Mouse (Mus musculus) midbrain, embryonic 12.5 days (tissue): Measurements from ENCODE around the gene Pik3ap1. TPM values are rescaled to one million over a fixed set of nuclear protein-coding genes. Genes with fewer than 3 reads are reported as not detected.

Source experiments
- ATAC-seq: fragments of 200-750 bp; cut with Nextera tagmentation; 2 replicates; pipeline ENCODE4 v1.8.0; 2017; ENCODE audit warnings: low read depth, moderate TSS enrichment, moderate library complexity; ENCODE audit not compliant: low FRiP score
- H3K27ac ChIP-seq: fragments of 300-500 bp; sonication (generic); replicated peaks from 2 replicates; pipeline ENCODE4 v1.5.1; 2016; ENCODE audit warnings: mild to moderate bottlenecking
- H3K27me3 ChIP-seq: fragments of 300-500 bp; sonication (generic); 2 replicates; pipeline ENCODE4 v1.6.1; 2016; ENCODE audit warnings: mild to moderate bottlenecking
- H3K36me3 ChIP-seq: fragments of 300-500 bp; sonication (generic); 2 replicates; pipeline ENCODE4 v1.6.1; 2016
- H3K4me1 ChIP-seq: fragments of 300-500 bp; sonication (generic); 2 replicates; pipeline ENCODE4 v1.6.1; 2016
- H3K4me2 ChIP-seq: fragments of 300-500 bp; sonication (generic); replicated peaks from 2 replicates; pipeline ENCODE4 v1.6.1; 2016; ENCODE audit warnings: mild to moderate bottlenecking, moderate library complexity
- H3K4me3 ChIP-seq: fragments of 300-500 bp; sonication (generic); 2 replicates; pipeline ENCODE4 v1.5.1; 2016; ENCODE audit warnings: mild to moderate bottlenecking
- H3K9ac ChIP-seq: fragments of 300-500 bp; sonication (generic); replicated peaks from 2 replicates; pipeline ENCODE4 v1.6.1; 2016; ENCODE audit warnings: mild to moderate bottlenecking, moderate library complexity
- H3K9me3 ChIP-seq: fragments of 300-500 bp; sonication (generic); 2 replicates; pipeline ENCODE4 v1.6.1; 2016; ENCODE audit warnings: mild to moderate bottlenecking
- WGBS: fragments of 180-500 bp; shearing (Covaris S2); methylation state at CpG from one replicate; pipeline ENCODE4 v1.1.7; 2016; 5-methylcytosine and 5-hydroxymethylcytosine counted together
- polyA plus RNA-seq: library from polyadenylated mRNA; unstranded; fragments of >200 nt; fragmentation: Nextera tagmentation; extraction: Ambion mirVana; gene quantifications from 2 replicates; pipeline ENCODE4 v1.2.1, GENCODE M21; 2016

Gene Pik3ap1
- polyA plus RNA-seq, 1 experiment from 2014 or later, result 5.6 TPM

DNA sequence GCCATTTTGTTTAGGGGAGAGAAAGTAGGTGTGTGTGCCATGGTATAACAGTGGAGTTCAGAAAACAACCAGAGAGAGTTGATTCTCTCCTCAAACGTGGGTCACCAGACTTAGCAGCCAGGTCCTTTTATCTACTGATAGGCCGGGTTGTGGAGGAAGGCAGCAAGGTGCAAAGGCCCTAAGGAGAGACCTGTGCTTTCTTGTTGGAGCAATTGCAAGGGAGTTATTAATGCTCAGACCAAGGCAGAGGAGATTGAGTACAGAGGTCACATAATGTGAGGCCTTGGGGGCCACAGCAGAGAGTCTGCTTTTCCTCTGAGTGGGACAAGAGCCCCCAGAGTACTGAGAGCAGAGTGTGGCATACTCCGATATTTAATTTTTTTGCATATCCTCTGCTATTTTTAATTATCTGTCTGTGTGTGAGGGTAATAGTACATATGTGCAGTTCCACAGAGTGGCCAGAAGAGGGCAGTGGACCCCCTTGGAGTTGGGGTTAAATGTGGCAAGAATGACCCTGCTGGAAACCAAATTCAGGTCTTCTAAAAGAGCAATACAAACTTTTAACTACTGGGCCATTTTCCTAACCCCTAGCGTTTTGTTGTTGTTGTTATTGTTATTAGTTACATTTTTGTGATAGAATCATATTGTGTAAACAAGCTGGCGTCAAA lies 93.8 kb downstream of the Pik3ap1 start:
- H3K27ac ChIP-seq, result no peak overlapping the region
- H3K9me3 ChIP-seq, result no peaks in the 10 kb centered on the region
- no peak overlapping the region for H3K9ac ChIP-seq
- WGBS, result 60% methylated on average over 5 of the region's 5 CpGs
- no peak overlapping the region for H3K4me3 ChIP-seq
- H3K4me2 ChIP-seq, result no peak overlapping the region
- no peaks in the 10 kb centered on the region for H3K36me3 ChIP-seq
- ATAC-seq, result no peak
- peaks cover 5% of the 10 kb centered on the region; the same call in 1 of the 2 replicates for H3K27me3 ChIP-seq
- H3K4me1 ChIP-seq, result no peaks in the 10 kb centered on the region

DNA sequence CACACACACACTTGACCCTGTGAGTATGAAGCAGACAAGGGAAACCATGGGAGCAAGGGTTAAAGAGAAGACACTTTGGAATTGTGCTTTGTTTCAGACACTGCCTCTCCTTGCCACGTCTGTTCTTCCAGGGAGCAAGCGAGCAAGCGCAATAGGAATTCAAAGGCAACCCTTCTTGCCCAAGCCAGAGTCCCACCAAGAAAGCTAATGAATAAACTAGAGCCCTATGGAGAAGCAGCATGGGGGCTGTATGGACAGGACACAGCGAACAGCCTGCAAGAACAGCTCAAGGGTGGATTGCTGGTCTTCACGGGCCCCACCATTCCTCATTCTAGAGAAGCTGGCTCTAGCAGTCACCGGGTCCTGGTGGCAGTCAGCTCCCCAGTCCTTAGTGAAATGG lies 96.3 kb downstream of the Pik3ap1 start:
- WGBS, result 66% methylated on average over 6 of the region's 6 CpGs
- ATAC-seq, result no peak
- no peaks in the 10 kb centered on the region for H3K9me3 ChIP-seq

DNA sequence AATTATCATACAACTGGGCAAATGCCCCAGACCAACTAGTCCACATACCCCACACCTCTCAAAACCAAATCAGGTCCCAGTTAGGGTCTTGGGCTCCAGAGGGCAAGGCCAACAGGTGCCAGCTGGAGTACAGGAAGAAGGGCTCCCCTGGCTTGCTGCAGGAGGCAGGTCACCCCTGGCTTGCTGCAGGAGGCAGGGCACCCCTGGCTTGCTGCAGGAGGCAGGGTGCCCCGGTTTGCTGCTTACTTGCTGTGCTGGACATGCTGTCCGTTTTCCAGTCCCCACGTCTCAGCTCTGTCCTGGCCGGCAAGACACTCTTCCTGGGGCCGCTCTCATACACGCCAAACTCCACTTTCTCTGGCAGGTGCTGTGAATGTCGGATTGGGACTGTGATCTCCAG lies 97.7 kb downstream of the Pik3ap1 start:
- no peak for ATAC-seq

More for the DNA sequence above, 96.3 kb downstream of the Pik3ap1 start:
- Histone ChIP-seq H3K27me3 (peaks cover 5% of the 10 kb centered on the region; the same call in 1 of the 2 replicates), H3K4me2 (no peak overlapping the region), H3K9ac (no peak overlapping the region), H3K36me3 (no peaks in the 10 kb centered on the region), H3K27ac (no peak overlapping the region), H3K4me3 (no peak overlapping the region), H3K4me1 (peaks cover 5% of the 10 kb centered on the region)

DNA sequence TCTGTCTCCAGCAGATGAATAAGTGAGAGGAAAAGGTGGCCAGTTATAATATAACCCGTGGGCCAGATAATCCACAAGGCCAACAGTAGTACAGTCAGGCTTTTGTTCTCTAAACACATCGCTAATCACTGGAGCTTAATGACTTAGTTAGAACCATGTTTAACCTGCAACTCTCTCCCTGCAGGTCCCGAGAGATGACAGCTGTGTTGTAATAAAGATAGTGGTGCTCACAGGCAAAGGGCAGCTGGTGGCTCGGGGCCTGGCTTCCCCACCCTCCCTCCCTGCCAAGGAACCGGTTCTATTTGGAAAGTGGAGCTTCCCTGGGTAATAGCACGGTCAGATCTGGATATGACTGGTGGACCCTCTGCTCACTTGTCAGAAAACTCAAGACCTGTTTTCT lies 100.4 kb downstream of the Pik3ap1 start:
- no peaks in the 10 kb centered on the region for H3K36me3 ChIP-seq
- peaks cover 8% of the 10 kb centered on the region; the same call in 1 of the 2 replicates for H3K27me3 ChIP-seq
- ATAC-seq, result no peak
- no peak overlapping the region for H3K4me3 ChIP-seq
- H3K4me2 ChIP-seq, result no peak overlapping the region
- H3K27ac ChIP-seq, result no peak overlapping the region
- no peaks in the 10 kb centered on the region for H3K9me3 ChIP-seq
- peaks cover 5% of the 10 kb centered on the region for H3K4me1 ChIP-seq
- H3K9ac ChIP-seq, result no peak overlapping the region
- WGBS, result 61% methylated on average over 6 of the region's 6 CpGs

More for the DNA sequence above, 97.7 kb downstream of the Pik3ap1 start:
- H3K4me1 ChIP-seq, result peaks cover 5% of the 10 kb centered on the region
- no peak overlapping the region for H3K4me3 ChIP-seq
- peaks cover 7% of the 10 kb centered on the region; the same call in 1 of the 2 replicates for H3K27me3 ChIP-seq
- no peak overlapping the region for H3K9ac ChIP-seq
- no peaks in the 10 kb centered on the region for H3K9me3 ChIP-seq
- no peaks in the 10 kb centered on the region for H3K36me3 ChIP-seq
- H3K4me2 ChIP-seq, result no peak overlapping the region
- H3K27ac ChIP-seq, result no peak overlapping the region
- WGBS, result 88% methylated on average over 7 of the region's 7 CpGs

DNA sequence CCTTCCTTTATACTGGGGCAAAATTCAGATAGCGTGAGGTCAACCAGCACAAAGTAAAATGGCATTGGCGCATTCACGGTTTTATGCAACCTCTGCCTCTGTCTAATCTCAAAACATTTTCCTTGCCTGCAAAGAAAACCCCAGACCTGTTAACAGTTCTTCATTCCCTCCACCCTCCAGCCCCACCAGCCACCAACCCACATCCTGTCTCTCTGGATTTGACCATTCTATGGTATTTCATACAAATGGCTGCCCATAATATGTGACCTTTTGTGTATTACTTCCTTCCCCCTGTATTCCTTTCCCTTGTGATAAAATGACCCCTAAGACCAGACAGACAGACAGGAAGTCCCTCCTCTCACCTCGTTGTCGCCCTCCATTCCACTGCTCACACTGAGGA lies 102.2 kb downstream of the Pik3ap1 start:
- WGBS, result 82% methylated on average over 5 of the region's 5 CpGs
- no peak overlapping the region for H3K27ac ChIP-seq

DNA sequence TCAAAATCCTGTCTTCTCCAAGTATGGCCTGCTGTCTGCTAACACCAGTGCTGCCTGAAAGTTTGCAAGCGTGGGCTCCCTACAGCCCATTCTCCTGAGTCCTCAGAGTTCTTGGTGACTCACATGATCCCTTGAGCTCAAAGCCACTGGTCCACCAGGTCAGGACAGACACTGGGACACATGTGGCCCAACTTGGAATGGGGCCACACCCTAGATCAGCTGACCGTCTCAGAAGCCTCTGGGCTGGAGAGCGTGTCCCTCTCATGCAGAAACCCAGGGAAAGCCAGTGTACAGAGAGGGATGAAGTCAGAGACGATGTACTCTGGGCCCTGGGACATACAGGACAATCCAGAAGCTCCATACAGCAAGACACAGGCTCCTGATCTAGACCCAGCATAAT lies 102.7 kb downstream of the Pik3ap1 start:
- Histone ChIP-seq H3K9me3 (no peaks in the 10 kb centered on the region), H3K4me1 (peaks cover 5% of the 10 kb centered on the region), H3K4me2 (no peak overlapping the region), H3K9ac (no peak overlapping the region), H3K27me3 (peaks cover 12% of the 10 kb centered on the region; the same call in 1 of the 2 replicates), H3K36me3 (no peaks in the 10 kb centered on the region), H3K27ac (no peak overlapping the region), H3K4me3 (no peak overlapping the region)
- WGBS, result 89% methylated on average over 4 of the region's 4 CpGs
- no peak for ATAC-seq

More for the DNA sequence above, 102.2 kb downstream of the Pik3ap1 start:
- Histone ChIP-seq H3K36me3 (no peaks in the 10 kb centered on the region), H3K4me1 (peaks cover 5% of the 10 kb centered on the region), H3K4me2 (no peak overlapping the region), H3K9ac (no peak overlapping the region), H3K27me3 (peaks cover 16% of the 10 kb centered on the region; the same call in 1 of the 2 replicates), H3K9me3 (no peaks in the 10 kb centered on the region), H3K4me3 (no peak overlapping the region)
- ATAC-seq, result no peak

DNA sequence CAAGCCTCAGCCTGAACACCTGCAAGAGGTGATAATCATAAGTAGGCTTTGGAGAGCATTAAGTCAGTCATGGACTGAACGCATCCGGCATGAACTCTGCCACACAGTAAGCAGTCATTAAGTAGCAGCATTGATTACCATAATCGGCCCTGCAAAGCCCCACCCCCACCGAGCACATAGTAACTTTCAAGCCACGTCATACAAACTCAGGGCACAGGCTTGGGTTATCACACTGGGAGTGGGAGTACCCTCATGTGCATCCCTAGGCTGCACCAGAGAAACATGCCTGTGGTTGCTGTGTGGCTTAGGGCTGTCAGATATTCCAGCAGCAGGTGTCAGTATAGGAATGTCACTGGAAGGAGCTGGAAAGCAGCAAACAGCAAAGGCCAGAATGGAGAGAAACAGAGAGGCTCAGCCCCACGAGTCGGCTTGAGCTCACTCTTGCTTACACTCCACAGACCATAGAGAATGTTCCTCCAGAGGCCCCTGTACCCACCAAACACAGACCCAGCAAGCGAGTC lies 105.1 kb downstream of the Pik3ap1 start:
- no peaks in the 10 kb centered on the region for H3K36me3 ChIP-seq
- H3K4me1 ChIP-seq, result peaks cover 3% of the 10 kb centered on the region; the same call in 1 of the 2 replicates
- peaks cover 11% of the 10 kb centered on the region; the same call in 1 of the 2 replicates for H3K27me3 ChIP-seq
- no peak overlapping the region for H3K9ac ChIP-seq
- 64% methylated on average over 8 of the region's 8 CpGs for WGBS
- ATAC-seq, result no peak
- H3K4me2 ChIP-seq, result no peak overlapping the region
- no peak overlapping the region for H3K27ac ChIP-seq
- H3K4me3 ChIP-seq, result no peak overlapping the region
- H3K9me3 ChIP-seq, result no peaks in the 10 kb centered on the region

DNA sequence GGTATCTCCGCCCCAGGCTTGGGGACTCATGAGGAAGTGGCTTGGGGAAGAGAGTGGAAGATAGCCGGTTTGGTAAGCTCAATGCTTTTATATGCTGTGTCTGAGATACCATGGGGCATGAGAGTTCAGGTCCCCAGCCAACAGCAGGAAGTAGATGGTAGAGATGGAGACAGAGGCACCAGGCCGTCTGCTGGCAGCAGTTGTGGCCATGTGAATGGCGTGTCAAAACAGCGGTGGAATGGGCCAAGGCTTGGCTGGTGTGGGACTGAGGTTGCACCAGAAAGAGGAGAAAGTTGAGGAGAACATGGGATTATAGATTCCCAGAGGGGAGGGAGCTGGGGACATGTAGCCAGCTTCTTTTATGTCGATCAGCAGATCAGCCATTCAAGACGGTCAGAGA lies 106.3 kb downstream of the Pik3ap1 start:
- ATAC-seq, result no peak
- 85% methylated on average over 7 of the region's 7 CpGs for WGBS
- H3K4me1 ChIP-seq, result no peaks in the 10 kb centered on the region

DNA sequence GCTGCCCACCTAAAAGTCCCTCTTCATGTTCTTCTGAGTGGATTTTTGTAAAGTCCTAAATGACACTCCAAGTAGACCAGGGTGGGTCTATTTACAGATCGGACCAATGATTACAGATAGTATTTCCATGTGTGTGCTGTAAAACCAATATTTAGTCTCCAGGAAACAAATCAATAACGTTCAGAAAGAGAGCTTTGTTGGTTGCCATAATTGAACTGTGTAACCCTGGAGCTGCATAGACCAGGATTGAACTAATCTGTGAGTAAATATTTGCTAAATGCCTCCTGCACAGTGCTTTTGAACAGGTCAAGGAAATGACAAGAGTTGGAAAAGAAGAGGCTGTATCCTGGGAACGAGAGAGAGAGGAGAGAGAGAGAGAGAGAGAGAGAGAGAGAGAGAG lies 109.3 kb downstream of the Pik3ap1 start:
- WGBS, result 59% methylated on average over 3 of the region's 3 CpGs
- H3K9me3 ChIP-seq, result no peaks in the 10 kb centered on the region

More for the DNA sequence above, 106.3 kb downstream of the Pik3ap1 start:
- no peak overlapping the region for H3K9ac ChIP-seq
- H3K9me3 ChIP-seq, result no peaks in the 10 kb centered on the region
- peaks cover 11% of the 10 kb centered on the region; the same call in 1 of the 2 replicates for H3K27me3 ChIP-seq
- no peak overlapping the region for H3K27ac ChIP-seq
- H3K4me2 ChIP-seq, result no peak overlapping the region
- H3K4me3 ChIP-seq, result no peak overlapping the region
- no peaks in the 10 kb centered on the region for H3K36me3 ChIP-seq

DNA sequence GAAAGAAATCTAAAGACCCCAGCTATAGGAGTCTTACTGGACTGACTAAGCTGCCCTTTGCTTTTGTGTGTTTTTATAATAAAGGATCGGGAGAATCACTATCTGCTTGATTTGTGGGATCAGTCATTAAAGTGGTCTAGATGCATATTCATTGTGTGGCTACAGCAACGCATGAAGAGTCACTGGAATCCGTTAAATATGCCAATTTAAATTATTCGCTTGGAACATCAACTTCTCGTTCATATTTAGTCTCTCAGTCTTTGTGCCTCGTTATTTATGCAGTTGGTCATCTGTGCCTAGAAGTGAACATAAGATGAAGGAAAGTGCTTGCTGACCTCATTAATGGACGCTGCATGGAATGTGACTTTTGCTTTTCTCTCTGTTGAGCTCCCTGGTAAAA lies 114.0 kb downstream of the Pik3ap1 start:
- 70% methylated on average over 7 of the region's 7 CpGs for WGBS
- Histone ChIP-seq H3K27me3 (no peaks in the 10 kb centered on the region; the same call in 1 of the 2 replicates), H3K9ac (no peak overlapping the region), H3K4me1 (no peaks in the 10 kb centered on the region), H3K36me3 (no peaks in the 10 kb centered on the region), H3K4me2 (no peak overlapping the region), H3K9me3 (no peaks in the 10 kb centered on the region), H3K27ac (no peak overlapping the region), H3K4me3 (no peak overlapping the region)
- ATAC-seq, result no peak

More for the DNA sequence above, 109.3 kb downstream of the Pik3ap1 start:
- Histone ChIP-seq H3K9ac (no peak overlapping the region), H3K4me2 (no peak overlapping the region), H3K4me3 (no peak overlapping the region), H3K27ac (no peak overlapping the region), H3K4me1 (no peaks in the 10 kb centered on the region), H3K36me3 (no peaks in the 10 kb centered on the region), H3K27me3 (peaks cover 8% of the 10 kb centered on the region; the same call in 1 of the 2 replicates)
- ATAC-seq, result no peak

DNA sequence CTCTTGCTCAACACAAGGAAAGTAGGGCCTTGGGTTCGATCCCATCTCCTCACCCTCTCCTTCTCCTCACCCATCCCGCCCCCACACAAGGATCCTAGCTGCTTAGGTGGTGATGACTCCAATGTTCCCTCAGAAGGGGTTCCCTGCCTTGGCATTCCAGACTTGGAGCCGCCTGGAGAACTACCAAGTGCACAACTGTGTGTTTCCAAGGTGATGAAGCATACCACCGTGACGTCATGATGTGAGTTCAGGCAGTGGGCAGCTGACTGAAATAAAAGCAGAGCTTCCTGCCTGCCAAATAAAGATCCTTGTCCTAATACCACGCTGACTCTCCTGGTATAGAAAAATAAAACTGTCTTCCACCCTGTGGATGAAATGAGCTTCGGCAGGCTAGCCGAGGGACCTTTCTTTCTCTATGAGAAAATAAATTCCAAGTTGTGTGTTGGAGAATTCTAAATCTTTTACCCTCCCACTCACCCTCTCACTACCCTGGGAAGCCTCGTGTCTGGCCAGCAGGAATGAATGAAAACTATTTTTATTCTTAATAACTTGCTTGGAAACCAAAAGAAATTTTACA lies 114.7 kb downstream of the Pik3ap1 start:
- WGBS, result 61% methylated on average over 9 of the region's 9 CpGs
- Histone ChIP-seq H3K4me3 (no peak overlapping the region), H3K4me1 (no peaks in the 10 kb centered on the region), H3K4me2 (no peak overlapping the region), H3K36me3 (no peaks in the 10 kb centered on the region), H3K9me3 (no peaks in the 10 kb centered on the region), H3K27ac (no peak overlapping the region), H3K27me3 (no peaks in the 10 kb centered on the region; the same call in 1 of the 2 replicates), H3K9ac (no peak overlapping the region)
- no peak for ATAC-seq

DNA sequence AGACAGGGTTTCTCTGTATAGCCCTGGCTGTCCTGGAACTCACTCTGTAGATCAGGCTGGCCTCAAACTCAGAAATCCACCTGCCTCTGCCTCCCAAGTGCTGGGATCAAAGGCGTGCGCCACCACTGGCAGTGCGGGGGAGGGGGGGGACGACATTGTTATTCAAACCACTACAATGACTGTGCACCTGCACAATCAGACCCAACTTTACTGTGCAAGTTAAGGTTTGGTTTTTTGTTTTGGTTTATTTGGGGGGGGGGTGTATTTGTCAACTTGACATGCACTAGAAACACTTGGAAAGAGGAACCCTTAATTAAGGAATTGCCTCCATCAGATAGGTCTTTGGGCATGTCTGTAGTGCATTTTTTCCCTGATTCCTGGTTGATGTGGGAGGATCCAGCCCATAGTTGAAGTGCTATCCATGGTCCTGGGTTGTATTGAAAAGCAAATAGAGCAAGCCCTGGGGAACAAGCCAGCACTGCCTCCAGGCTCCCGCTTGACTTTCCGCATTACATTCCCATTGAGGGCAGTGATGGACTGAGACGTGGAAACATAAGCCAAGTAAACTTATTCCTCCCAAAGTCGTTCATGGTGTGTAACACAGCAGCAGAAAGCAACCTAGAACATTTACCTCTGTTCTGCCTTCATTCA lies 118.5 kb downstream of the Pik3ap1 start:
- H3K36me3 ChIP-seq, result no peaks in the 10 kb centered on the region
- WGBS, result 62% methylated on average over 8 of the region's 8 CpGs
- H3K9ac ChIP-seq, result no peak overlapping the region
- no peaks in the 10 kb centered on the region for H3K27me3 ChIP-seq
- peaks cover 16% of the 10 kb centered on the region for H3K4me1 ChIP-seq
- no peak overlapping the region for H3K4me2 ChIP-seq
- no peak for ATAC-seq
- no peak overlapping the region for H3K27ac ChIP-seq
- H3K4me3 ChIP-seq, result no peak overlapping the region
- H3K9me3 ChIP-seq, result no peaks in the 10 kb centered on the region
